8 mouse cellular contexts compared by ENCODE assay signal in genomic region chr16:20717978-20718670, GRCm38 (mm10). TPM values are rescaled to one million over a fixed set of nuclear protein-coding genes. Genes with fewer than 3 reads are reported as not detected.
DNase-seq lines count a peak whose midpoint lies in the region; ATAC-seq and TF ChIP-seq lines count a peak whose summit lies in the region.

No protein-coding gene starts in this region.

- H3K9ac ChIP-seq in heart, adult 2 months (ENCODE audit: low read depth, low read length): peak overlapping the region; percentile 76
- peak overlapping the region; percentile 83 for H3K9ac ChIP-seq in forebrain, embryonic 13.5 days
- H3K9ac ChIP-seq in liver, embryonic 16.5 days (ENCODE audit: low read depth, low read length): peak overlapping the region; percentile 83

- no peaks in the 10 kb centered on the region for H3K36me3 ChIP-seq in heart, adult 2 months (ENCODE audit: control insufficient read depth, insufficient read depth, low read length)
- H3K36me3 ChIP-seq in forebrain, embryonic 13.5 days (ENCODE audit: poor library complexity, severe bottlenecking): peaks cover 15% of the 10 kb centered on the region
- 0 out of 2 replicates have a peak, but pooled peaks cover 3% of the 10 kb centered on the region for H3K36me3 ChIP-seq in liver, embryonic 16.5 days (ENCODE audit: control insufficient read depth, insufficient read depth)

- peak overlapping the region; percentile 90 for H3K27ac ChIP-seq in heart, adult 2 months
- peak overlapping the region; percentile 91 for H3K27ac ChIP-seq in forebrain, embryonic 13.5 days
- H3K27ac ChIP-seq in liver, embryonic 16.5 days (ENCODE audit: low read length): peak overlapping the region; percentile 94

- no peaks in the 10 kb centered on the region for H3K9me3 ChIP-seq in forebrain, embryonic 13.5 days (replicated peaks)
- no peaks in the 10 kb centered on the region for H3K9me3 ChIP-seq in liver, embryonic 16.5 days (replicated peaks; ENCODE audit: control insufficient read depth, low read length)

- H3K27me3 ChIP-seq in heart, adult 2 months (ENCODE audit: control insufficient read depth, insufficient read depth, low read length): no peaks in the 10 kb centered on the region
- no peaks in the 10 kb centered on the region for H3K27me3 ChIP-seq in forebrain, embryonic 13.5 days
- no peaks in the 10 kb centered on the region for H3K27me3 ChIP-seq in liver, embryonic 16.5 days (ENCODE audit: control insufficient read depth, insufficient read depth, low read depth, low read length)

- H3K4me2 ChIP-seq in forebrain, embryonic 13.5 days: peak overlapping the region; percentile 89
- peak overlapping the region; percentile 99 for H3K4me2 ChIP-seq in liver, embryonic 16.5 days (ENCODE audit: low read depth, low read length)

- peak overlapping the region; percentile 80 for H3K4me3 ChIP-seq in heart, adult 2 months
- peak overlapping the region; percentile 64 for H3K4me3 ChIP-seq in forebrain, embryonic 13.5 days
- H3K4me3 ChIP-seq in liver, embryonic 16.5 days (ENCODE audit: low read depth, low read length): peak overlapping the region; percentile 85

- intact Hi-C loops in heart, adult 2 months (cut with DNase I): loop anchor here (2.0 to 5.0 kb wide), 3 partner anchors 45 to 221 kb away; partner anchors contain the start of genes Abcf3 and Eif2b5
- intact Hi-C loops in heart, postnatal 10 days (cut with DNase I): loop anchor here (10.0 kb wide), 1 partner anchor 667 kb away; no protein-coding TSS in a partner anchor

- TF ChIP-seq EP300 in heart, adult 2 months (IDR thresholded peaks at IDR 0.05; ENCODE audit: insufficient read depth, low read depth, low read length): no peak

- no peaks in the 10 kb centered on the region for H3K79me2 ChIP-seq in heart, adult 2 months (replicated peaks; ENCODE audit: control insufficient read depth, insufficient read depth, low read length)

- TF ChIP-seq CTCF in heart, adult 2 months (IDR thresholded peaks at IDR 0.05): no peak

- H3K4me1 ChIP-seq in heart, adult 2 months (ENCODE audit: control insufficient read depth, insufficient read depth, low read length): peaks cover 4% of the 10 kb centered on the region
- H3K4me1 ChIP-seq in forebrain, embryonic 13.5 days: peaks cover 47% of the 10 kb centered on the region
- H3K4me1 ChIP-seq in liver, embryonic 16.5 days (ENCODE audit: control insufficient read depth, low read depth, low read length): peaks cover 48% of the 10 kb centered on the region

- TF ChIP-seq POLR2A in heart, adult 2 months (IDR thresholded peaks at IDR 0.05; ENCODE audit: insufficient read depth, low read depth, low read length): no peak

- DNase-seq in heart, adult 2 months: no peak
- DNase-seq in heart, postnatal 10 days: no peak
- DNase-seq in A20 (ENCODE audit: low read depth, low spot score): peak; percentile 62
- DNase-seq in urinary bladder, postnatal 36 days (ENCODE audit: low spot score in 2 of 2): no peak
- DNase-seq in natural killer cell, adult 2 months (ENCODE audit: low spot score in 2 of 2): no peak
- DNase-seq in urinary bladder, adult 2 months (ENCODE audit: low spot score): no peak

- WGBS in heart, adult 2 months: under 1% methylated on average over 18 of the region's 18 CpGs
- WGBS in forebrain, embryonic 13.5 days: 5% methylated on average over 18 of the region's 18 CpGs
- 2% methylated on average over 18 of the region's 18 CpGs for WGBS in liver, embryonic 16.5 days (ENCODE audit: insufficient replicate concordance)

- no peak; the same call in 1 of the 2 replicates for ATAC-seq in forebrain, embryonic 13.5 days
- ATAC-seq in liver, embryonic 16.5 days (ENCODE audit: low read depth): peak; percentile 10

RNA-seq across cellular contexts. Expression of gene Clcn2, which starts 0.6 kb away (rescaled TPM):
- 1 to 10 TPM; 1.3 to 1.8 TPM for total RNA-seq in heart, adult 2 months (2021)
- 5.9 and 8.0 TPM in 2 replicates for polyA plus RNA-seq in heart, adult 2 months (2012; rRNA removed)
- total RNA-seq in heart, postnatal 10 days (2021): 1 to 10 TPM; 3.3 to 3.5 TPM
- 13.2 and 14.5 TPM in 2 replicates for polyA plus RNA-seq in forebrain, embryonic 13.5 days (2015; fragmentation: Nextera tagmentation; extraction: Ambion mirVana)
- 9.7 and 11.5 TPM in 2 replicates for polyA plus RNA-seq in liver, embryonic 16.5 days (2015; fragmentation: Nextera tagmentation; extraction: Ambion mirVana)
- 12.8 and 14.0 TPM in 2 replicates for polyA plus RNA-seq in urinary bladder, adult 2 months (2012; rRNA removed)

RNA-seq across cellular contexts. Expression of gene Polr2h, which starts 0.7 kb away (rescaled TPM):
- 1 to 10 TPM; 9.0 TPM for total RNA-seq in heart, adult 2 months (2021)
- 11.8 and 12.6 TPM in 2 replicates for polyA plus RNA-seq in heart, adult 2 months (2012; rRNA removed)
- total RNA-seq in heart, postnatal 10 days (2021): 10 to 100 TPM; 12.5 to 13.2 TPM
- 101 and 104 TPM in 2 replicates for polyA plus RNA-seq in forebrain, embryonic 13.5 days (2015; fragmentation: Nextera tagmentation; extraction: Ambion mirVana)
- polyA plus RNA-seq in liver, embryonic 16.5 days (2015; fragmentation: Nextera tagmentation; extraction: Ambion mirVana): 27.7 and 31.6 TPM in 2 replicates
- 36.3 and 40.9 TPM in 2 replicates for polyA plus RNA-seq in urinary bladder, adult 2 months (2012; rRNA removed)

RNA-seq across cellular contexts. Expression of gene Chrd, which starts 14.8 kb away (rescaled TPM):
- total RNA-seq in heart, adult 2 months (2021): 1 to 10 TPM; 2.0 to 2.2 TPM
- polyA plus RNA-seq in heart, adult 2 months (2012; rRNA removed): 3.6 and 4.8 TPM in 2 replicates
- 1 to 10 TPM; 1.4 to 3.4 TPM for total RNA-seq in heart, postnatal 10 days (2021)
- polyA plus RNA-seq in forebrain, embryonic 13.5 days (2015; fragmentation: Nextera tagmentation; extraction: Ambion mirVana): 1.8 and 2.8 TPM in 2 replicates
- polyA plus RNA-seq in liver, embryonic 16.5 days (2015; fragmentation: Nextera tagmentation; extraction: Ambion mirVana): 0.32 and 0.39 TPM in 2 replicates
- 18.1 and 18.5 TPM in 2 replicates for polyA plus RNA-seq in urinary bladder, adult 2 months (2012; rRNA removed)

RNA-seq across cellular contexts. Expression of gene Thpo, which starts 16.2 kb away (rescaled TPM):
- under 1 TPM in 1 of 2 experiments, not detected in 1; 0.18 TPM for total RNA-seq in heart, adult 2 months (2021)
- polyA plus RNA-seq in heart, adult 2 months (2012; rRNA removed): 0.41 and 0.84 TPM in 2 replicates
- total RNA-seq in heart, postnatal 10 days (2021): not detected
- 0.68 and 0.74 TPM in 2 replicates for polyA plus RNA-seq in forebrain, embryonic 13.5 days (2015; fragmentation: Nextera tagmentation; extraction: Ambion mirVana)
- polyA plus RNA-seq in liver, embryonic 16.5 days (2015; fragmentation: Nextera tagmentation; extraction: Ambion mirVana): 5.1 and 6.1 TPM in 2 replicates
- polyA plus RNA-seq in urinary bladder, adult 2 months (2012; rRNA removed): 3.0 and 3.4 TPM in 2 replicates

RNA-seq across cellular contexts. Expression of gene Fam131a, which starts 25.1 kb away (rescaled TPM):
- total RNA-seq in heart, adult 2 months (2021): 10 to 100 TPM; 22.2 to 24.6 TPM
- polyA plus RNA-seq in heart, adult 2 months (2012; rRNA removed): 31.3 and 40.5 TPM in 2 replicates
- total RNA-seq in heart, postnatal 10 days (2021): 10 to 100 TPM; 16.0 to 18.9 TPM
- polyA plus RNA-seq in forebrain, embryonic 13.5 days (2015; fragmentation: Nextera tagmentation; extraction: Ambion mirVana): 32.5 and 35.4 TPM in 2 replicates
- 1.4 and 2.3 TPM in 2 replicates for polyA plus RNA-seq in liver, embryonic 16.5 days (2015; fragmentation: Nextera tagmentation; extraction: Ambion mirVana)
- polyA plus RNA-seq in urinary bladder, adult 2 months (2012; rRNA removed): 14.4 and 18.1 TPM in 2 replicates
